Mouse (Mus musculus) heart, postnatal 14 days (tissue): ENCODE measurements around the gene Bod1l. TPM values are rescaled to one million over a fixed set of nuclear protein-coding genes. Genes with fewer than 3 reads are reported as not detected.
A peak's percentile ranks its signal among the peaks of the same experiment; 100 is the strongest.

Experiments used
- DNase-seq, 2 experiments: peaks; one replicate each; pipeline ENCODE4 v3.0.0; 2021 to 2022
- intact Hi-C: fragments of 180-260 bp; cut with DNase I; formaldehyde crosslinking; loops from one replicate; pipeline ENCODE4 v1.15.1; 2025
- total RNA-seq, 2 experiments: library from RNA; stranded (reverse); gene quantifications; 2 replicates each; pipeline ENCODE4 v1.2.3; 2021

The Bod1l gene
- total RNA-seq, 2 experiments from 2014 or later: 17.5 to 18.6 TPM

- intact Hi-C loops: no loop called here
- DNase-seq: no peak
Measured at GRCm38 (mm10) chr5:41806176-41806575, 37.9 kb downstream of the Bod1l start.

- intact Hi-C loops: no loop called here
Measured at GRCm38 (mm10) chr5:41805085-41805484, 39.0 kb downstream of the Bod1l start.

GRCm38 (mm10) chr5:41804643-41805042 is 39.5 kb downstream of the Bod1l start:
- intact Hi-C loops: no loop called here
- DNase-seq: no peak

More at GRCm38 (mm10) chr5:41805085-41805484, 39.0 kb downstream of the Bod1l start:
- DNase-seq: no peak

- DNase-seq: no peak
- intact Hi-C loops: no loop called here
Measured at GRCm38 (mm10) chr5:41801622-41802021, 42.5 kb downstream of the Bod1l start.

- intact Hi-C loops: no loop called here
- DNase-seq: no peak
Measured at GRCm38 (mm10) chr5:41794434-41794833, 49.7 kb downstream of the Bod1l start.

GRCm38 (mm10) chr5:41790517-41790916 is 53.6 kb downstream of the Bod1l start:
- intact Hi-C loops: no loop called here

GRCm38 (mm10) chr5:41788877-41789276 is 55.2 kb downstream of the Bod1l start:
- intact Hi-C loops: no loop called here

More at GRCm38 (mm10) chr5:41790517-41790916, 53.6 kb downstream of the Bod1l start:
- DNase-seq: no peak

GRCm38 (mm10) chr5:41781890-41782289 is 62.2 kb downstream of the Bod1l start:
- intact Hi-C loops: no loop called here

More at GRCm38 (mm10) chr5:41788877-41789276, 55.2 kb downstream of the Bod1l start:
- DNase-seq: no peak

GRCm38 (mm10) chr5:41780026-41780425 is 64.1 kb downstream of the Bod1l start:
- no peak for DNase-seq
- intact Hi-C loops: no loop called here

More at GRCm38 (mm10) chr5:41781890-41782289, 62.2 kb downstream of the Bod1l start:
- DNase-seq: no peak

GRCm38 (mm10) chr5:41775728-41776127 is 68.4 kb downstream of the Bod1l start:
- DNase-seq: no peak
- intact Hi-C loops: no loop called here

- intact Hi-C loops: no loop called here
- DNase-seq: no peak
Measured at GRCm38 (mm10) chr5:41775273-41775672, 68.8 kb downstream of the Bod1l start.

GRCm38 (mm10) chr5:41768382-41769040 is 75.6 kb downstream of the Bod1l start:
- peak; percentile 87 to 92 for DNase-seq
- intact Hi-C loops: loop anchor here (1.0 to 2.0 kb wide), 2 partner anchors 643 to 716 kb away; no protein-coding TSS in a partner anchor

- intact Hi-C loops: loop anchor here (1.0 to 2.0 kb wide), 2 partner anchors 642 to 715 kb away; no protein-coding TSS in a partner anchor
- DNase-seq: no peak
Measured at GRCm38 (mm10) chr5:41767296-41768200, 76.6 kb downstream of the Bod1l start.

GRCm38 (mm10) chr5:41766406-41767010 is 77.6 kb downstream of the Bod1l start:
- intact Hi-C loops: no loop called here
- DNase-seq: no peak

- intact Hi-C loops: no loop called here
- DNase-seq: no peak
Measured at GRCm38 (mm10) chr5:41765626-41766405, 78.3 kb downstream of the Bod1l start.

GRCm38 (mm10) chr5:41763731-41764721 is 80.1 kb downstream of the Bod1l start, which contains the start of gene Nkx3-2:
Gene Nkx3-2 (minus strand): TSS chr5:41764501.
- intact Hi-C loops: no loop called here
- DNase-seq: no peak

GRCm38 (mm10) chr5:41762947-41763730 is 81.0 kb downstream of the Bod1l start:
- DNase-seq: no peak
- intact Hi-C loops: no loop called here
